Mouse (Mus musculus) C2C12 (cell line): ENCODE results near the gene Pex5l. TPM values are rescaled to one million over a fixed set of nuclear protein-coding genes. Genes with fewer than 3 reads are reported as not detected.

Experiments used
- H3K27me3 ChIP-seq: one replicate; pipeline ENCODE4 v1.6.1; 2011; ENCODE audit not compliant: control insufficient read depth, insufficient read depth, insufficient read length
- H3K36me3 ChIP-seq: one replicate; pipeline ENCODE4 v1.6.1; 2011; ENCODE audit not compliant: control insufficient read depth, insufficient read depth
- H3K4me3 ChIP-seq: one replicate; pipeline ENCODE4 v1.5.1; 2011; ENCODE audit warnings: mild to moderate bottlenecking, control low read depth; ENCODE audit not compliant: poor library complexity, insufficient read depth, severe bottlenecking
- H3K79me2 ChIP-seq: one replicate; pipeline ENCODE4 v1.6.1; 2011; ENCODE audit not compliant: control insufficient read depth, insufficient read depth
- H3K79me3 ChIP-seq: one replicate; pipeline ENCODE4 v1.6.1; 2011; ENCODE audit warnings: low read depth, control low read depth
- H3ac ChIP-seq: one replicate; pipeline ENCODE3; 2011; ENCODE audit warnings: low read depth; ENCODE audit not compliant: control insufficient read depth, insufficient read length
- CEBPB ChIP-seq: IDR thresholded peaks from one replicate; pipeline ENCODE4 v1.6.1; 2011; ENCODE audit warnings: low read depth, mild to moderate bottlenecking, control low read depth, moderate library complexity
- CTCF ChIP-seq: IDR thresholded peaks from one replicate; pipeline ENCODE4 v1.5.1; 2011; ENCODE audit not compliant: control insufficient read depth, insufficient read depth, insufficient read length
- FOSL1 ChIP-seq: IDR thresholded peaks from one replicate; pipeline ENCODE4 v1.8.0; 2011; ENCODE audit warnings: mild to moderate bottlenecking, low read length; ENCODE audit not compliant: poor library complexity, insufficient read depth, severe bottlenecking
- MAX ChIP-seq: IDR thresholded peaks from one replicate; pipeline ENCODE4 v1.6.1; 2011; ENCODE audit warnings: mild to moderate bottlenecking, control low read depth
- MYOD1 ChIP-seq: IDR thresholded peaks from one replicate; pipeline ENCODE4 v1.6.1; 2011; ENCODE audit warnings: low read depth; ENCODE audit not compliant: control insufficient read depth, insufficient read length
- MYOG ChIP-seq: IDR thresholded peaks from one replicate; pipeline ENCODE4 v1.6.1; 2011; ENCODE audit not compliant: control insufficient read depth, insufficient read length; ENCODE audit errors: extremely low read depth
- USF1 ChIP-seq: IDR thresholded peaks from one replicate; pipeline ENCODE4 v1.6.1; 2011; ENCODE audit warnings: low read depth, mild to moderate bottlenecking, control low read depth, moderate library complexity
- polyA plus RNA-seq: library from polyadenylated mRNA; unstranded; fragments of >200 nt; fragmentation: generic; extraction: Trizol; gene quantifications from one replicate; pipeline ENCODE4 v1.2.1, GENCODE M21; 2012; ENCODE audit warnings: missing spikeins

The Pex5l gene
- polyA plus RNA-seq, 1 experiment = not detected

GRCm38 (mm10) chr3:32908400-32908799 is 234.6 kb downstream of the Pex5l start:
- no peaks in the 10 kb centered on the region for H3K36me3 ChIP-seq
- H3K79me2 ChIP-seq = no peaks in the 10 kb centered on the region
- H3K79me3 ChIP-seq = no peaks in the 10 kb centered on the region
- TF ChIP-seq CEBPB (no peak), MYOD1 (no peak), FOSL1 (no peak)
- H3K27me3 ChIP-seq = no peaks in the 10 kb centered on the region
- no peak overlapping the region for H3ac ChIP-seq
- H3K4me3 ChIP-seq = no peak overlapping the region

- Histone ChIP-seq H3ac (no peak overlapping the region), H3K79me2 (no peaks in the 10 kb centered on the region), H3K27me3 (no peaks in the 10 kb centered on the region), H3K79me3 (no peaks in the 10 kb centered on the region), H3K4me3 (no peak overlapping the region), H3K36me3 (no peaks in the 10 kb centered on the region)
- no peak for TF ChIP-seq CTCF
- TF ChIP-seq MYOD1 = no peak
- no peak for TF ChIP-seq USF1
- TF ChIP-seq CEBPB = no peak
- no peak for TF ChIP-seq MAX
- no peak for TF ChIP-seq FOSL1
- TF ChIP-seq MYOG = no peak
Measured at GRCm38 (mm10) chr3:32905850-32906779, 236.9 kb downstream of the Pex5l start.

GRCm38 (mm10) chr3:32904599-32904998 is 238.4 kb downstream of the Pex5l start:
- no peaks in the 10 kb centered on the region for H3K79me2 ChIP-seq
- no peak for TF ChIP-seq MYOG
- no peak for TF ChIP-seq CTCF
- no peak for TF ChIP-seq USF1
- no peak for TF ChIP-seq MYOD1
- TF ChIP-seq MAX = no peak
- no peak for TF ChIP-seq CEBPB
- TF ChIP-seq FOSL1 = no peak

GRCm38 (mm10) chr3:32903462-32903861 is 239.6 kb downstream of the Pex5l start:
- no peaks in the 10 kb centered on the region for H3K79me3 ChIP-seq
- H3ac ChIP-seq = no peak overlapping the region
- TF ChIP-seq CTCF (no peak), MAX (no peak), CEBPB (no peak), USF1 (no peak)
- H3K79me2 ChIP-seq = no peaks in the 10 kb centered on the region
- no peak overlapping the region for H3K4me3 ChIP-seq
- no peaks in the 10 kb centered on the region for H3K27me3 ChIP-seq
- H3K36me3 ChIP-seq = no peaks in the 10 kb centered on the region

More at GRCm38 (mm10) chr3:32904599-32904998, 238.4 kb downstream of the Pex5l start:
- Histone ChIP-seq H3K4me3 (no peak overlapping the region), H3K27me3 (no peaks in the 10 kb centered on the region), H3K79me3 (no peaks in the 10 kb centered on the region), H3K36me3 (no peaks in the 10 kb centered on the region), H3ac (no peak overlapping the region)
